Mouse (Mus musculus): ENCODE results near the gene Psme1.

Psme1 gene

DNA sequence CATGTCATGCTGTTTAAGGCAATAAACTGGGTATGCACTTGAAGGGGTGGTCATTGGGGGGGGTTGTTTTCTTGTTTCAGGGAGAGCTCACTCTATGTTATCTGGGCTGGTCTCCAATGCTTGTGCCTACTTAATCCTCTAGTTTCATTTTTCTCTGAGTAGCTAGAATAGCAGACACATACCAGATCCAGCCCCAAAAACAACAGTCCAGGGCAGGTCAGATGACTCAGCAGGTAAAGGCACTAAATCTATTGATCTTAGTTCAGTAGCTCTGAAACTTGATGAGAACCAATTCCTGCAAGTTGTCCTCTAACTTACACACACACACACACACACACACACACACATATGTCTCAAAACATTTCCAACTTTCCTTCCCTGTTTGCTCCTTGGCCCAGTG lies 6.2 kb upstream of the Psme1 start:
- DNase-seq (ENCODE audit: low spot score), result no peak

DNA sequence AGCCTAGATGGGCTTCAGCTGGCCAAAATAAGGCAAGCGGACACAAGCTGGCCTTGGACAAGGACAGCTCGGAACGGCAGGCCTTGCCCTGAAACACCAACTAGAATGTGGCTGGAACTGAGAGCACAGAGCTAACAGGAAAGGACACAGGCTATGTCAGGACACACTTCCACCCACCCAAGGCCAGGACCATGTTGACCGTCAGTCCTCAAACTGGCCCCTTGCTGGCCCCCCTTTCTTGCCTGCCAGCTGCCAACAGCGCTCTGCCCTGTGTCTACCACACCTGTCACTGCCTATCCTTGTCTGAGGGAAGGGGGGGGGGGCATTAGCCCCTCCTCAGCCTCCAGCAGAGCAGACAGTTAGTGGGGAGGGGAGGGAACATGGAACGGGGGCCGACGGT lies 2.6 kb upstream of the Psme1 start, which contains the start of gene Fitm1:
TSS of gene Fitm1 (plus strand) at position 316 of the 400 bp plus-strand sequence.
- no peak for DNase-seq (ENCODE audit: low spot score)

DNA sequence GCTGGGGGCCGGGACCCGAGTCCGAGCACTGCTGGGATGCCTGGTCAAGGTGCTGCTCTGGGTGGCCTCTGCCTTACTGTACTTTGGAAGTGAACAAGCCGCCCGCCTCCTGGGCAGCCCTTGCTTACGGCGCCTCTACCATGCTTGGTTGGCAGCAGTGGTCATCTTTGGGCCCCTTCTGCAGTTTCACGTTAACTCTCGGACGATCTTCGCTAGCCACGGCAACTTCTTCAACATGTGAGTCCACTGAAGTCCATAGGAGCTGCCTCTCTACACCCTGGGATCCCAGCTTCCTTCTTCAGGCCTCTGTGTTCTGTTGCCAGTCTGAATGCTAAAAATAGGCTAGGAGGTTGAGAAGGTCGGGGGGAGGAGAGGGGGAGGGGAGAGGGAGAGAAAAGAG lies 2.2 kb upstream of the Psme1 start:
- no peak for DNase-seq (ENCODE audit: low spot score)

GRCm38 (mm10) chr14:55576376-55576775 lies 1.5 kb upstream of the Psme1 start:
- no peak for DNase-seq (ENCODE audit: low spot score)

- no peak for DNase-seq (ENCODE audit: low spot score)
Observed at GRCm38 (mm10) chr14:55578668-55579269, 846 bp downstream of the Psme1 start.

GRCm38 (mm10) chr14:55579511-55580496 lies 1.9 kb downstream of the Psme1 start:
- DNase-seq (ENCODE audit: low spot score), result no peak

DNA sequence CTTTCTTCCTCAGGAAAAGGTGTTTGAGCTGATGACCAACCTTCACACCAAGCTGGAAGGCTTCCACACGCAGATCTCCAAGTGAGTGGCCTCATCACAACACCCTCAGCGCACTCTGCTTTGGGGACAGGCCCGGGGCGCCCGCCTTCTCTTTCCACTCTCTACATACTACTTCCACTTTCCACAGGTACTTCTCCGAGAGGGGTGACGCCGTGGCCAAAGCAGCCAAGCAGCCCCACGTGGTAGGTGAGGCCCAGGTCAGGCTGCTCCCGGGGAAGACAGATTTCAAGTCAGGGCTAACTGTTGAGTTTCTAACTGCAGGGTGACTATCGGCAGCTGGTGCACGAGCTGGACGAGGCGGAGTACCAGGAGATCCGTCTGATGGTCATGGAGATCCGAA lies 2.8 kb downstream of the Psme1 start:
- no peak for DNase-seq (ENCODE audit: low spot score)

DNA sequence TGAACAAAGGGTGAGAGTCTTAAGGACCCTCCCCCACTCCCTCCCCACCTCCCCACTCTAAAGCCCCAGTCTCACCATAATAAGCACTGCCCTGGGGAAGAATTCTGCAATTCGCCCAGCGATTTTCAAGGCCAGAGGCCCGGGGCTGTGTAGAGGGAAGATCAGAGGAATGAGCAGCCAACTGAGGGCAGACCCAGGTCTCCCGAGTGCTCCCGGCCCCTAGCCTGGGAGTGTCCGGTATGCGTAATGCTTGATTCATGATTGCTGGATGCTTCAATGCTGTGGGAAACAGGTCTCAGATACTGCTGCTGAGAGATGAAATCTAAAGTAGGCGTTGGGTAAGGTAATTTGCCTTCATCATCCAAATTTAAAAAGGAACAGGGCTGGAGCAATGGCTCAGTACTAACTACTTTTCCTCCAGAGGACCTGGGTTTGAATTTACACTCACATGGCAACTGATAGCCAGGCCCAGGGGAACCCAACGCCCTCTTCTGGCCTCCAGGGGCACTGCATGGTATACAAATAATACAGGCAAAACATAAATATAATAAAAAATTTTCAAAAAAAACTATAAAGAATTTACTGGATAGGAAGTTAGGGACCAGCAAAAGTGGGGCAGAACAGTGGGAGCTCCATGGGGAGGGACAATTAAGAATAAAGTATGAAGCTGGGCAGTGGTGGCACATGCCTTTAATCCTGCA lies 4.2 kb downstream of the Psme1 start:
- DNase-seq (ENCODE audit: low spot score), result no peak

- DNase-seq (ENCODE audit: low spot score), result no peak
Observed at GRCm38 (mm10) chr14:55584303-55584701, 6.4 kb downstream of the Psme1 start.

DNA sequence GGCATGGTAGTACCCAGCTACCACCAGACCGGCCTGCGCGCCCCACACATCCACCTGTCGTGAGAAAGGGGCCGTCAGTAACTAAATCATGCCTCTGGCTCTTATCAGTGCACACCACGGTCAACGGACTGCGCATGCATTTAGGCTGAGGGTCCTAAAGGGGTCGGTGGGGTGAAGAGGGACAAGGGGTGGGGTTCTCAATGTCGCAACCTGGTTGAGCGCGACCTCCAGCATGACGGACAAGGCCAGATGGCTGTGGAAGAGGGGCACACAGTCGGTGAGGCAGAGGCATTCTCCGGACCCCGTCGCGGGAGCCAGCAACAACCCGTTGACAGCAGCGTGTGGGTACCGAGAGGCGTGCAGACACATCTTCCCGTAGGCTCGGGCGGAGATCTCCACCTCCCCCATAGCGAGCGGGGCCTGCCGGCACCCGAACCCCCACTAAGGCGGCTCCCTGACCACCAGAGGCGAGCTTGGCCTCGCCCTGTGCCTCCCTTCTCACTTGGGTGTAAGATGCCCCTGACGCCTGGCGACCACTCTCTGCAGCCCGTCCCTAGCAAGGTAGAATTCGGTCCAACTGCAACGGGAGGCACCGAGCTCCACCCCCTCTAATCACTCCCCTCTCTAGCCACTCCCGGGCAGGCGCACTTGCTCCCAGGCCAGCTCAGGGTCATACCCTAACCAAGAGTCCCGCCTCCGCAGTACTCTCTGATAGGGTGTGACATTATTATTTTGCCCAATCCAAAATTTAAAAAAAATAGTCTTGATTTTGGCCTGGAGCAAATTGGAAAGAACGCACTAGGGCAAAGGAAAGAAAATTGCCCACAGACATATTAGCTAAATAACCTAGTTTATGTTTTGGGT lies 7.0 kb downstream of the Psme1 start, which contains the start of gene Emc9:
TSS of gene Emc9 (minus strand) at position 601 of the 864 bp plus-strand sequence.
- DNase-seq (ENCODE audit: low spot score), result no peak

- DNase-seq (ENCODE audit: low spot score), result no peak
Observed at GRCm38 (mm10) chr14:55585566-55585960, 7.6 kb downstream of the Psme1 start.

- DNase-seq (ENCODE audit: low spot score), result no peak
Observed at GRCm38 (mm10) chr14:55586149-55586548, 8.2 kb downstream of the Psme1 start.

DNA sequence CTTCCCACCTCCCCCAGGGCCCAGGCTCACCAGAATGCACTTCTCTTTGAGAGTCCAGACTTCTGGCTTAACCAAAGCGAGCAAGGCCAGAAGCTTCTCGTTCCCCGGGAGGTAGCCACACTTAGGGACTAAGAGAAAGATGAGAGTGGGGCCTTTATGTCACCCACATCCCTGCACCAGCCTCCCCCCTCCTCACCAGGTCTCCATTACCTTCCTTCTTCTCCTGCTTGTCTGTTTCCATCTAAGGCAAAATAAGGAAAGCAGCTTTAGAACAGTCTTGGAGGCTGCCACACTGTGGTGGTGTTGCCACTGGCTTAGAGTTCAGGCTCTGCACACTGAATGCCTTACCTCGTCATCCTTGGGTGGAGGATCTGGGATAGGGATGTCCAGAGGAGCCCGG lies 11.3 kb downstream of the Psme1 start:
- DNase-seq (ENCODE audit: low spot score), result no peak

GRCm38 (mm10) chr14:55589771-55590448 lies 12.0 kb downstream of the Psme1 start:
- DNase-seq (ENCODE audit: low spot score), result no peak

DNA sequence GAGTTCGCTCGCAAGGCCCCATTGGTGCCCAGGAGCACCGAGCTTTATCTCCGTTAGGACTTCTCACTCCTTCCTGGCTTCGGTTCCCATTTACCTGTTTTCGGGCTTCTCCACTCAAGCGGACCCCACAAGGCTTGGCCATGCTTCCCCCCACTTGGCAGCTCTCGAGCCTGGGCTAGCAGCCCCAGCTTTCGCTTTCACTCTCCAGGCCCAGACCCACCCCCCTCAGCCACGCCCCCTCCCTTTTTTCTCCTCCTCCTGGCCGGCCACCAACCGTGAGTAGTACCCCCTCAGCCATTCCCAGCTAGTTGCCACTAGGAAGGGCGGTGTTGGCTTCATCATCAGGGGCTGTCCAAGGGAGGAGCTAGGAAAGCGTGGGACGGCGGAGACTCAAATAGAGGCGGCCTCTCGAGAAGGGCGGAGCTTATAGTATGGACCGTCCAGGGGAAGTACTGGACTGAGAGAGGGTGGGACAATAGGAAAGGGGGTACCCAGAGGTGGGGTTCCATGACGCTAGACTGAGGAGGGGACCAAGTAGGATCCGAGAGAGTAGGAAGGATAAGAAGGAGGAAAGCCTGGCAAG lies 12.9 kb downstream of the Psme1 start, which contains the start of gene Psme2:
TSS of gene Psme2 (minus strand) at position 366 of the 583 bp plus-strand sequence.
- peak; percentile 76 for DNase-seq (ENCODE audit: low spot score)

DNA sequence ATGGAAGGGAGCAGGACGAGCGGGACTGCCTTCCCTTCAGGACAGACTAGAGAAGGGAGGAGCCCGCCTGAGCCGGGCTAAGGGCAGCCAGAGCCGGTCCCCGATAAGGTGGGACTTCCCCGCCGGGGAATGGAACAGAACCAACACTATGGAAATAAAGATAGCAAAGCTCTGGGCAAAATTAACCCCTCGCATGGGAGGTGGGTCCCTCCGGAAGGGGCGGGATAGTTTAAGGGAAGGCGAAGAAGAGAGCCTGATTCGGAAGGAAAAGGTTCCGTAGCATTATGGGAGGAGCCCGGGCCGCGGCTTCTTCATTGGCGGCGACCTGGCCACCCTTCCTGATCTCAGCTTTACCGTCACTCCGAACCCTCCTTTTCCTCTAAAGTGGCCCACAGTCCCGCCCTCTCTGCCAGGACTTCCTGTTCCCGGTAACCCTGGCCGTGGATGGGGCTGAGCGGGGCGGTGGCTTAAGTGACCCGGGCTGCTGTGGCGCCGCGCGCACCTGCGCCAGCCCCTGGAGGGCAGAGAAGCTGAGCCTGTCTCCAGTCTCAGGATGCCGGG lies 13.5 kb downstream of the Psme1 start, which contains the start of gene Rnf31:
TSS of gene Rnf31 (plus strand) at position 378 of the 561 bp plus-strand sequence.
- peak; percentile 69 for DNase-seq (ENCODE audit: low spot score)

DNA sequence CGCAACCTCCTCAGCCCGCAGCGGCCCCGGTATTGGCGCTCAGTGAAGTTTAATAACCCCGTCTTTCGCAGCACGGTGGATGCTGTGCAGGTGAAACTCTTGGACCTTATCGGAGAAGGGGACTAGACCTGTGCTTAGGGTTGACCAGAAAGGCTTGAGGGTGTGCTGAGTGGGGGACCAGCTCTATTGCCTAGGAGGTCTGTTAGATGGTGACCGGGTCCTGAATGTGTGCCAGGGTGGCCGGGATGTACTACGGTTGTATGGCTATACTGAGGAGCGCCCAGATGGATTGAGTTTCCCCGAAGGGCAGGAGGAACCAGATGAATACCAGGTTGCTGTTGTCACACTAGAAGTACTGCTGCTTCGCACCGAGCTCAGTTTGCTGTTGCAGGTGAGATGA lies 14.3 kb downstream of the Psme1 start:
- no peak for DNase-seq (ENCODE audit: low spot score)

- DNase-seq (ENCODE audit: low spot score), result no peak
Observed at GRCm38 (mm10) chr14:55596036-55596690, 18.2 kb downstream of the Psme1 start.

Measured in urinary bladder, postnatal 10 days (tissue).